Mouse (Mus musculus) thymus, adult 2 months (tissue): ENCODE results near the gene Dab1.

Experiments
- CTCF ChIP-seq: fragments of 200-500 bp; IDR thresholded peaks from 2 replicates; pipeline ENCODE4 v1.5.1; 2012; ENCODE audit warnings: mild to moderate bottlenecking, control low read depth, low read length, moderate library complexity, borderline replicate concordance; ENCODE audit not compliant: control insufficient read depth, poor library complexity, insufficient read depth; ENCODE audit errors: extremely low read depth
- POLR2A ChIP-seq: fragments of 200-500 bp; IDR thresholded peaks from 2 replicates; pipeline ENCODE4 v1.6.1; 2012; ENCODE audit warnings: mild to moderate bottlenecking, low read length, control low read depth, moderate library complexity; ENCODE audit not compliant: control insufficient read depth, poor library complexity, insufficient read depth; ENCODE audit errors: extremely low read depth

GRCm38 (mm10) chr4:104670741-104671140 lies 1051.6 kb downstream of the Dab1 start:
- TF ChIP-seq CTCF, result no peak
- TF ChIP-seq POLR2A, result no peak
